Mouse (Mus musculus): ENCODE data around the gene Abcf3. TPM values are rescaled to one million over a fixed set of nuclear protein-coding genes. Genes with fewer than 3 reads are reported as not detected.
A peak's percentile ranks its signal among the peaks of the same experiment; 100 is the strongest.

Gene Abcf3
- total RNA-seq (2021): 10 to 100 TPM; 79.4 to 89.4 TPM

- peak; percentile 88 to 92 for DNase-seq (ENCODE audit: extremely low spot score in 1 of 2, low spot score in 1 of 2)
Measured at GRCm38 (mm10) chr16:20548096-20548948, at the start of gene Abcf3. Abcf3 (plus strand) TSS chr16:20548577.

DNA sequence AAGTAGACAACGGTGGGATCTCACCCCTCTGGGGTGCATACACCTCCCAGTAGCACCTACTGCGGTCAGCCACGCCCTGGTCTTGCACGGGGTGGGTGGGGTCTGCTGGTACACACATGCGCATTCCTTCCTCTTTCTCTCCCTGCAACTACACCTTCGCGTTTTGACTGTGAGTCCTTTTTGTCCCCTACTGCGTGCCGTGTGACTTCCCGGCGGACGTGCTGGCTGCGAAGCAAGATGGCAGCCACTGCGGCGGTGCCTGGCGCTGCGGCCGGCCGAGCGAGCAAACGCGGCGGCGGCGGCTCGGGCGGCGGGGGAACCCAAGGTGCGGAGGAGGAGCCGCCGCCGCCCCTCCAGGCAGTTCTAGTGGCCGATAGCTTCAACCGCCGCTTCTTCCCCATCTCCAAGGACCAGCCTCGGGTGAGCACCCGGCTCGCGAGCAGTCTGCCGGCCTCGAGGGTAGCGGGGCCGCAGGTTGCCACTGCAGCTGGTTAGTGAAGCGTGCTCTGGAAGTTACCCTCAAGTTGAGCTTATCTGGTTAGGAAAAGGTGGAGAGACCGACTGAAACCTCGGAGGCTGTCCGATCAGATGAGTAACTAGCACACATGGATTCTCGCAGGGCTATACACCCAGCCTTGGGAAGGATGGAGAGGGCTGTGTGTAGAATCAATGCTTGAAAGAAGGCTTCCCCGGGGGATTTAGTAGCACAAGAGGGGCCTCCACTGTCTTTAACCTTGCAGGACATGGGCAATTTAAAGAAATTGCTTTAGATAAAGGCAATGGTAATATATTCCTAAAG, 49.5 kb upstream of the Abcf3 start, which contains the start of gene Eif2b5:
Gene Eif2b5 (plus strand): TSS at position 141 of the 799 bp plus-strand sequence.
- DNase-seq (ENCODE audit: extremely low spot score in 1 of 2, low spot score in 1 of 2): peak; percentile 86 to 89

- no peak for DNase-seq (ENCODE audit: extremely low spot score in 1 of 2, low spot score in 1 of 2)
Measured at GRCm38 (mm10) chr16:20506000-20506399, 42.4 kb upstream of the Abcf3 start.

DNA sequence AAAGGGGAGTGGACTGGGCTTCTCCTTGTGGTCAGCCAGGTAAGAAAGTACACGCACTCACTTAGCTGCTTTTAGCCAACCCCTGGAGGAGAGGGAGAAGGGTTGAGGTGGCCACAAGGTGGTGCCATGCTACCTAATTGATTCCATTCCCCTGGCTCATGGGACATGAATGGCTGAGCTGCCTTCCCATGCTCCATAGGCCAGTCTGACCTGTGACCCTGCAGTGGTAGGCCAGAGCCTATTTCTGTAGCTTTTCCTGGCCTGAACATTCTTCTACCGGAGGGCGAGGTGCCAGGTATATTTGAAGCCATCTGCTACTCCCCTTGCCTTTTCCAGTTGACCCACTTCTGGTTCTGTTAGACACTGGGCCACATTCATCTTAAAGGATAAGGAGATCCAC, 39.0 kb upstream of the Abcf3 start:
- no peak for DNase-seq (ENCODE audit: extremely low spot score in 1 of 2, low spot score in 1 of 2)

GRCm38 (mm10) chr16:20511277-20511847, 37.0 kb upstream of the Abcf3 start:
- DNase-seq (ENCODE audit: extremely low spot score in 1 of 2, low spot score in 1 of 2): no peak

GRCm38 (mm10) chr16:20516032-20516431, 32.3 kb upstream of the Abcf3 start:
- no peak for DNase-seq (ENCODE audit: extremely low spot score in 1 of 2, low spot score in 1 of 2)

DNA sequence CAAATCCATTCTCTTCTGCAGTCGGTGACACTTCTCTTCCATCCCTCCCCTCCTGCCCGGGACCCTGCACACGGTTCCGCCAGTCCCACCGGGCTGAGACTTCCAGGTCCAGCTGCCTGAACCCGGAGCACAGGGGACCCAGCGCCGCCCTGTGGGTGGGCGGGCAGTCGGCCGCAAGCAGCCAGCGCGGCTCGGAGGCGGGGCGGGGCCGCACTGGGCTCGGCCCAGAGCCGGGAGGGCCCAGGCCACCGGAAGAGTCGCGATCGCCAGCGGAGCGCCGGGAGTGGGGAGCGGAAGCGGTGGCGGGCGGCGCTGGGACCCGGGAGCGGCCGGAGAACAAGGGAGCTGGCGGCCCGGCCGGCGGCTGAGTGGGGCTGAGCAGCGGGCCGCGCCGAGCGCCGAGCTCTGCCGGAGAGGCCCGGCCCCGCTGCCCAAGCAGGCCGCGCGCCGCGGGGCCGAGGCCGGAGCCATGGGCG, 31.6 kb upstream of the Abcf3 start, which contains the start of gene Dvl3:
Gene Dvl3 (plus strand): TSS at position 257 of the 476 bp plus-strand sequence.
- peak; percentile 72 to 74 for DNase-seq (ENCODE audit: extremely low spot score in 1 of 2, low spot score in 1 of 2)

- peak in 1 of 2 experiments; percentile 13 for DNase-seq (ENCODE audit: extremely low spot score in 1 of 2, low spot score in 1 of 2)
Measured at GRCm38 (mm10) chr16:20517216-20517615, 31.2 kb upstream of the Abcf3 start.

DNA sequence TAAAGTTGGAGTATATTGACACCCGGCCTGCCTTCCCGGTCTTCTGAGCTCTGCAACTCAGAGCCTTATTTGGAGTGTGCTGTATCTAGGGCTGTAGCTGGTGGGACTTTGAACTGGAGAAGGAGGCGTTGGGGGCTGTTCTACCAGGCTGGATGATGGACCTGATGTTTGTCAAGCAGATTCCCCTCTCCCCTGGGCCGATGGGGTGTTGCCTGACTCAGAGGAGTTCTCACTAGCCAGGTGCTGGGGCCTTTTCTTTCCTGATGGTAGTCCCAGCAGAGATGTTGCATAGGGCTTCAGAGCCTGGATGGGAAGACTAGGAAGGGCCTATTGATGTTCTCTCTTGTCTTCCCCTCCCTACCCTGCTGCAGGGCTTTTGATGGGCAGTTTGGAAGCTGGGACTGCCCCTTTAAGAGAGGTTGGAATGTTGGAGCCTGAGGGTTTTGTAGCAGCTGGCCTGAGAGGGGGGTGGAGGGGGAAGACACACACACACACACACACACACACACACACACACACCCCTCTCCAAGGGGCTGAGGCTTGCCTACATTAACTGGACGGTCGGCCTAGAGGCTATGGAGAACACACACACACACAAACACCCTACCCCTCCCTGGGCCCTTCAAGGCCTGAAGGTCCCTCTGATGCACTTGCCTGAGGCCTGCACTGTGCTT, 30.5 kb upstream of the Abcf3 start:
- DNase-seq (ENCODE audit: extremely low spot score in 1 of 2, low spot score in 1 of 2): no peak

DNA sequence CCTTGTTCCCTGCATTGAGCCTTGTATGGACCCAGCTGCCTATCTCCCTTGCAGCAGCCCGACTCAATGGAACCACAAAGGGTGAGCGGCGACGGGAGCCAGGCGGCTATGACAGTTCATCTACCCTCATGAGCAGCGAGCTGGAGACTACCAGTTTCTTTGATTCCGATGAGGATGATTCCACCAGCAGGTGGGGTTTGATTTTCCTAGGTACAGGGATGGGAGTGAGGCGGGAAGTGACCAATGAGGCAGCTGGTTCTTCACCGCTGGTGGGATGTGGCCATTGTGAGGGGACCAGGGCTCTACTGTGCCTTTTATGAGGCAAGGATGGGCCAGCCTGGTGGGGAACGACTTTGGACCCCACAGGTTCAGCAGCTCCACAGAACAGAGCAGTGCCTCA, 24.5 kb upstream of the Abcf3 start:
- DNase-seq (ENCODE audit: extremely low spot score in 1 of 2, low spot score in 1 of 2): no peak

- no peak for DNase-seq (ENCODE audit: extremely low spot score in 1 of 2, low spot score in 1 of 2)
Measured at GRCm38 (mm10) chr16:20528779-20529178, 19.6 kb upstream of the Abcf3 start.

- DNase-seq (ENCODE audit: extremely low spot score in 1 of 2, low spot score in 1 of 2): no peak
Measured at GRCm38 (mm10) chr16:20529375-20529774, 19.0 kb upstream of the Abcf3 start.

DNA sequence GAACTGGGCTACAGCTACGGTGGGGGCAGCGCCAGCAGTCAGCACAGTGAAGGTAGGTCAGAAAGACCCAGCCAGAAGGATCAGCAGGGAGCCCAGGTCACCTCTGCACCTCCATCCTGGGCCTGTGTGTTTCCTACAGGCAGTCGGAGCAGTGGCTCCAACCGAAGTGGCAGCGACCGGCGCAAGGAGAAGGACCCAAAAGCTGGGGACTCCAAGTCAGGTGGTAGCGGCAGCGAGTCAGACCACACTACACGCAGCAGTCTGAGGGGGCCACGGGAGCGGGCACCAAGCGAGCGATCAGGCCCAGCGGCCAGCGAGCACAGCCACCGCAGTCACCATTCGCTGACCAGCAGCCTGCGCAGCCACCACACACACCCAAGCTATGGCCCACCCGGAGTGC, 17.4 kb upstream of the Abcf3 start:
- no peak for DNase-seq (ENCODE audit: extremely low spot score in 1 of 2, low spot score in 1 of 2)

- DNase-seq (ENCODE audit: extremely low spot score in 1 of 2, low spot score in 1 of 2): no peak
Measured at GRCm38 (mm10) chr16:20534617-20535295, 13.6 kb upstream of the Abcf3 start.

DNA sequence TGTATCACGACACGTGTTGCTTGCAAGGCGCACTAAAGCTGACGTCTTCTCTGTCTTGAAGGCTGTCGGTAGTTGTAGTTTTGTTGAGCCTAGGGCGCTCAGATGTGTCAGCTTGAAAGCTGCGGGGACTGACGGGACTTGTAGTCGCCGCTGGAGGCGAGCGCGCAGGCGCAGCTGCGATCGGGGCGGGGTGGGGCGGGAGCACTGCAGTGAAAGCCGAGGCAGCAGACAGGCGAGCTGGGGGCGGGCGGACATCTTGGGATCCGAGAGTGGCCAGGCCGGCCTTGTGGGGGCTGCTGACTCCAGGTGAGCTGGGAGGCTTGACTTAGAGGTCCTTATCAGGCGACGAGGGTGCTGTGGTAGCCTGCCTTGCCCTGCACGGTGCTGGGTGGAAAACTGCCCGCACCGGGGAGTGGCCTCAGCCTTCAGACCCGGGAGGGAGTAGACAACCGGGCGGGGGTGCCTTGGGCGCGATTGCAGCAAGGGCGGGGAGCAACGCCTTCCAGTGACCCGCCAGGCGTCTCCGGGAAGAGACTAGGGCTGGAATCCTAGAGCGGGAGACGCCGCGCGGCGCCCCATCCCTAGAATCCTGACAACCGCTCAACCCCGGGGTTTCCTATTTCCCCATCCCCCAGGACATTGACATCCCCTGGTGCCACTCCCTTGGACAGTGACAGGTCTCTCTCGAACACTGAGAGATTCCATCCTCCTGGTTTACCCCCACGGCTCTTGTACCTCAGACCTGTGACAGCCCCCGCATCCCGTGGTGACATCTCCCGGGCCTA, 12.9 kb upstream of the Abcf3 start, which contains the start of gene Ap2m1:
Gene Ap2m1 (plus strand): TSS at position 183 of the 785 bp plus-strand sequence.
- peak; percentile 75 to 79 for DNase-seq (ENCODE audit: extremely low spot score in 1 of 2, low spot score in 1 of 2)

GRCm38 (mm10) chr16:20536081-20536665, 12.2 kb upstream of the Abcf3 start:
- DNase-seq (ENCODE audit: extremely low spot score in 1 of 2, low spot score in 1 of 2): no peak

DNA sequence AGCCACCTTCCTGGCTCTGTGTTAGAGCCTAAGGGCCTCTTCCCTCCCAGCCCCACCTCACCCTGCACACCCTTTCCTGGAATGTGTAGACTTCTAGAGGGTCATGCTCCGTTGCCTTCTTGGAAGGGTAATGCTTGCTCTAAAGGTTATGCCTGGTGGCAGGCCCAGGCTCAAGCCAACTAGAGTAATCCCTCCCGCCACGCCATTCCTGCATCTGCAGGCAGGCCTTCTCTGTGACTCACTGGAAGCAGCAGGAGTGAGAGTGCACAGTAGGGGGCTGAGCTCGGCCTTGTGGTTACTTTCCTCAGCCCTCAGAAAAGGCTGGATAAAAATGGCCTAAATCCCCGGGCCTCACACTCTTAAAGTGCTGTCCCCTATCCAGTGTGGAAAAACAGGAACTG, 11.3 kb upstream of the Abcf3 start:
- DNase-seq (ENCODE audit: extremely low spot score in 1 of 2, low spot score in 1 of 2): no peak

- DNase-seq (ENCODE audit: extremely low spot score in 1 of 2, low spot score in 1 of 2): no peak
Measured at GRCm38 (mm10) chr16:20537601-20538320, 10.6 kb upstream of the Abcf3 start.

Measured in layer of hippocampus, postnatal 25 days (tissue).